Mouse (Mus musculus) 3134 (cell line): ENCODE results near the gene Rpp38.
A peak's percentile ranks its signal among the peaks of the same experiment; 100 is the strongest.

Experiments used
- DNase-seq: peaks from one replicate; pipeline ENCODE4 v3.0.0-alpha.2; 2011; ENCODE audit warnings: low spot score; ENCODE audit not compliant: insufficient read length; ENCODE audit errors: extremely low read depth

Gene Rpp38

GRCm38 (mm10) chr2:3332484-3333242 lies at the start of gene Rpp38:
Gene Rpp38, minus strand, starts transcription at chr2:3332643.
- DNase-seq, result peak; percentile 95

GRCm38 (mm10) chr2:3365127-3365526 lies 32.7 kb upstream of the Rpp38 start:
- DNase-seq, result no peak

- DNase-seq, result no peak
These were observed 28.6 kb upstream of the Rpp38 start for GRCm38 (mm10) chr2:3361067-3361466.

DNA sequence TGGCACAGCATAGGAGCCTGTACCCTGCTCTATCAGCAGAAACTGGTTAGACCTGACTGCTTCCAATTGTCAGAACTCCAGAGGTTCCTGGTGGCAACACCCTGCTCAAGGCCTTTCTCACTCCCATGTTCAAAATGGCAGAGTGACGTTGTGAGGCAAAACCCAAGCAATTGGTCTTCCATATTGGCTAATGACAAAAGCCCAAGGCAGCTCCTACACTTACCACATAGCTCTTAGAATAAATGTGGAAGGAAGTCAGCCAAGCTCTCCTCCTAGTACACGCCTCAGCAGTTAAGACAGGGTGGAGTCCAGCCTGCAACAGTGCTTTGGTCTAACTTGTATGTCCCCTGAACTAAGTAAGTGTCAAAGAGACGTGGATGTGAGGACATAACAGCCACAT lies 25.4 kb upstream of the Rpp38 start:
- no peak for DNase-seq

DNA sequence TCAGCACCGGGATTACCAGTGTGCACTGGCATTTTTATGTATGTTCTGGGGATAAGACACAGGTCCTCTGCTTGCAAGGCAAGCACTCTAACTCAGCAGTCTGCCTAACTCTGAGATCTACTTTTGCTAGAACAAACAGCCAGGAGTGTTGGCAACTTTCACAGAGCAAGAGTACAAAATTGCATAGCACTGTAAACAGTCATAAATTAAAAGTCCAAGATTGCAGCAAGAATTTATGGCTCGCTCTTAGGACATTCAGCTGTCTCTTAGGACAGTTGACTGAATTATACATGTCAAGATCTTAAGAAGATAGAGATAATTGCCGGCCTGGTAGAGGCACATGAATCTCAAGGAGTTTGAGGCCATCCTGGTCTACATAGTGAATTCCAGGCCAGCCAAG lies 23.9 kb upstream of the Rpp38 start:
- DNase-seq, result no peak

- DNase-seq, result no peak
These were observed 23.4 kb upstream of the Rpp38 start for GRCm38 (mm10) chr2:3355793-3356192.

GRCm38 (mm10) chr2:3353160-3353559 lies 20.7 kb upstream of the Rpp38 start:
- DNase-seq, result no peak

DNA sequence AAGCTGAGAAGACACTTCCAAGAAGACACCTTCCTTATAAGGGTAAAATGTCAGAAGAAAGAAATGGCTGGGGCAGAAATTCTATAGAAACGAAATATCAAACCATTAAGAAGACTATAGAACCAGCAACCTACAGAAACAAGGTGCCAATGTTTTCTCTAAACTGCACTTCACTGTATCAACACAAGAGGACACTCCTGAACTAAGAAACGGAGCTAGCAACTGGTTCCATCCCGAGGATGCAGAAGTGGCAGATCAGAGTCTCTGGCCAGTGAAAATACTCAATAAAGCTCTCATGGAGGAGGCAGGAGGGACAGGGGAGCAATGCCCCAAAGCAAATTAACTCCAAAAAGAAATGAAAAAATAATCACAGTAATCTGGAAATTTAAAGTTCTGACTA lies 16.5 kb upstream of the Rpp38 start:
- no peak for DNase-seq

DNA sequence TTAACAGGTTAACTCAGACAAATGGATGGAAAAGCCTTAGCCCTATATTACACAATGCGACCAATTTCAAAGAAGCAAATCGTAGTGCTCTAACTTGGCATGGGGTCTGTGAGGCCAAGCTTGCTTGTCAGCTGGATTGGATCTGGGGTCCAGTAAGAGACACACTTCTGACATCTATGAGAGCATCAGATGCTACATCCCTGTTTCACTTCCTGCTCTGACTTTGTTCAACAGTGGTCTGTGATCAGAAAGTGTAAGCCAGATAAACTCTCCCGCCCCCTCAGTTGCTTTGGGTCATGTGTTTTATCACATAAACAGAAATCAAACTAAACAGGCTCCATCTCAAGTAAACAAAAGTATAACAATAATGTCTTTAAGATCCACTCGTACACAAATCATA lies 16.0 kb upstream of the Rpp38 start:
- no peak for DNase-seq

DNA sequence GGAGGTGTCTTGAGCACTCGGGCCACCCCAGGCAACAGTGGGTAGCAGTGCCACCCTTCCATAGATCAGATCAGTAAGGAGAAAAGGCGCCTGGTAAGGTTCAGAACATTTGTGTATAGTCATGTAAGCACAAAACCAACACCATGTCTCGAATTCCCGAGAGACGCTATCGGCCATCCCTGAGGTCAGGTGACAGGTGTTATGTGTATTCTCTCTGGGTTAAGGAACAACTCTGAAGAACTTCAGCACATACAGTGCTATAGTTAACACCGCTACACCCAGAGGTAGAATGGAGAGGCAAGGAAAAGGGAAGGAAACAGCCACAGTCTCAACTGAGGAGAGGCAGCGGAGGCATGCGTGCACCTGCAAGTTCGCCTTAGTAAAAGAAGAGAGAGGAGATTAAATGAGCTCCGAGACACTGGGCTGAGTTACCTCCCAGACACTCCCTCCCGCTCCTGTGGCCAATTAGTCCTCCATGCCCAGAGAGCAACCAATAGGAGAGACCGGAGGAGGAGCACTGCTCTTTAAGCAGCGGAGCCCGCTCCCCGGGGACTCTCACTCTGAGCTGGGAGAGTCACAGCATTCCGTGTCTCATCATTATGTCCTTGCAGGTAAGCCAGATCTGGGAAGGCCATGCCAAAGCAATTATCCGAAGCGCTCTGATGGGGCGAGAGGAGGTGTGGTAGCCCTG lies 3.3 kb upstream of the Rpp38 start, which contains the start of gene Acbd7:
Gene Acbd7, plus strand, starts transcription at position 558 of the 691 bp plus-strand sequence.
- DNase-seq, result peak; percentile 24

GRCm38 (mm10) chr2:3333761-3334160 lies 1.3 kb upstream of the Rpp38 start:
- DNase-seq, result no peak

DNA sequence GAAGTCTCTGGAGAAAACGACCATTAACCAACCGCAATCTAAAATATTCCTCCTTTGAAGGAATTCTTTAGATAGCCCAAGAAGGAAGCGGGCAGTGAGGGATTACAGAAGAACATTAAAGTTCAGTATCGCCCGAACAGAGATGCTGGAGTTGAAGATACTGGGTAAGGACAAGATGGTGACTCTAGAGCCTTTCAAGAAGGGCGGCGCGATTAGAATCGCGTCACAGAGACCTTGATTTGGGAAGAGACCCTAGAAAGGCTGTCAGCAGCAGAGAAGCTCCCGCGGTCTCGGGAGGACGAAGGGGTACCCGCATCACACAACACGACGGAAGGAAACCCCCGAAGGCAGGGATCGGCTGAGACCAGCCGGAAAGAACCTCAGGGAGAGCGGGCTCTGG lies 387 bp downstream of the Rpp38 start:
- no peak for DNase-seq

DNA sequence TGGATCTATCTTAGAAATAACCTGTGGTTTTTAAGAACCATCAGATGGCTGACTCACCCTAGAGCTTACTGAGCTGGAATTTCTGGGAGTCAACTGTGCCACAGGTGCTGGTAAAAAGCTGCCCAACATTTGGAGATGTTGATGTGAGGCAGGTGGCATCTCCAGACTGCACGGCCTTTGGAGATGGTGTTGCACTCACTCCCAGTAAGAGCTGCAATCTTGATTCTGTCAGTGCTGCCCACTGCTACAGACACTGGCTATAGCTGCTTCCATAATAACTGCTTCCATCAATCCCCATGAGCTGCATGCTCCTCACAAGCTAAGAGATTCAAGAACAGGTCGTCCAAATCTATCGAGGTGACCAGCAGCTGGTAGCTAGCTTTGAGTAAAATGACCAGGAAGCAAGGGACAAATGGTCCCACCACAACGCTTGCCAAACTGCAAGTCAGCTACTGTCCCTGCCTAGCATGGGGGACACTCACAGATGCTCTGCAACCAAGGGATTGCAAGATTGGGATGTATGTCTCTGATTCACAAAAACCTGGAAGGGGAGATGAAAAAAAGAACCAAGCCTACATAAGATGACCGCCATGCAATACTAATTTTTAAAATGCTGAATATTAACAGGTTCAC lies 1.3 kb downstream of the Rpp38 start:
- peak; percentile 7 for DNase-seq

- peak; percentile 23 for DNase-seq
These were observed 5.1 kb downstream of the Rpp38 start for GRCm38 (mm10) chr2:3327351-3327750.

GRCm38 (mm10) chr2:3326547-3326946 lies 5.9 kb downstream of the Rpp38 start:
- no peak for DNase-seq

- no peak for DNase-seq
These were observed 7.9 kb downstream of the Rpp38 start for GRCm38 (mm10) chr2:3324381-3325130.

- DNase-seq, result no peak
These were observed 9.3 kb downstream of the Rpp38 start for GRCm38 (mm10) chr2:3323132-3323531.

GRCm38 (mm10) chr2:3305426-3306025 lies 26.9 kb downstream of the Rpp38 start:
- DNase-seq, result peak; percentile 43

GRCm38 (mm10) chr2:3295826-3296225 lies 36.6 kb downstream of the Rpp38 start:
- no peak for DNase-seq

GRCm38 (mm10) chr2:3292170-3292569 lies 40.3 kb downstream of the Rpp38 start:
- no peak for DNase-seq

GRCm38 (mm10) chr2:3289581-3289980 lies 42.9 kb downstream of the Rpp38 start:
- no peak for DNase-seq
